Comparison of ENCODE assay signal across 22 mouse cellular contexts in the genomic region with DNA sequence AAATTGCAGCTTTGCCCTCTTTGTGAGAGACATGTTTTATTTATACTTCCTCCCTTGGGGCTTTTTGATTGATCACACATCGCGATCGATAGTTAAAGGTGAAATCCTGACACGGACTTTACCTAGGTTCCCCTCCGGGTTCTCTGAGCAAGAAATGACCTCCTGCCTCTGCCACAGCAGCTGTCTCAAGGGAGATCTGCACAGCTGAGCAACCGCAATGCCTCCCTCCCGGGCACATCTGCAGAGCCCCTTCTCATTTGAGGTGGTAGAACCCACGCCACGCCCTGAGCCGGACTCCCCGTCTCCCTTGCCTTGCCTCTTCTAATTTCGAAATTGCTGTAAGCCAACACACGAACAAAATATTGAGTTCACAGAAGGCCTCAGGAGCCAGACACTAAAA.
"Had no signal": no experiment of that assay in that cellular context is flagged by ENCODE, and none has a peak within 500 bp of the region (broad histone marks: within the 10 kb centered on the region; RNA-seq: fewer than 3 reads in every experiment).

No protein-coding gene starts in this region.

- H3K4me2 ChIP-seq: limb, embryonic 13.5 days; liver, embryonic 12.5 days; liver, embryonic 15.5 days; lung, embryonic 15.5 days; midbrain, embryonic 15.5 days; neural tube, embryonic 12.5 days had no signal

- H3K9me3 ChIP-seq: limb, embryonic 10.5 days; limb, embryonic 13.5 days; liver, embryonic 12.5 days; liver, embryonic 15.5 days; lung, embryonic 15.5 days; midbrain, embryonic 10.5 days; midbrain, embryonic 15.5 days; neural tube, embryonic 12.5 days had no signal

- H3K27me3 ChIP-seq: limb, embryonic 13.5 days; liver, embryonic 12.5 days; liver, embryonic 15.5 days; lung, embryonic 15.5 days; midbrain, embryonic 15.5 days; neural tube, embryonic 12.5 days had no signal

- H3K9ac ChIP-seq: limb, embryonic 13.5 days; liver, embryonic 12.5 days; liver, embryonic 15.5 days; lung, embryonic 15.5 days; midbrain, embryonic 15.5 days; neural tube, embryonic 12.5 days had no signal

- H3K27ac ChIP-seq: kidney, postnatal 0 days; layer of hippocampus, adult 2 months; limb, embryonic 10.5 days; limb, embryonic 13.5 days; liver, embryonic 12.5 days; liver, embryonic 15.5 days; lung, embryonic 15.5 days; macrophage; midbrain, embryonic 10.5 days; midbrain, embryonic 15.5 days; neural tube, embryonic 12.5 days; stomach, postnatal 0 days had no signal

- DNase-seq: kidney, adult 18-20 months; kidney, postnatal 25 days; layer of hippocampus, adult 9-11 months; liver; lung, adult 18-20 months; lung, postnatal 10 days; right cerebral cortex, postnatal 25 days; thymus, adult 2 months; thymus, postnatal 14 days; thymus, postnatal 4 days had no signal

- H3K4me3 ChIP-seq: layer of hippocampus, adult 2 months; limb, embryonic 10.5 days; limb, embryonic 13.5 days; liver, embryonic 12.5 days; liver, embryonic 15.5 days; lung, embryonic 15.5 days; midbrain, embryonic 10.5 days; midbrain, embryonic 15.5 days; neural tube, embryonic 12.5 days had no signal

- ATAC-seq: liver, embryonic 12.5 days; midbrain, embryonic 15.5 days had no signal

- H3K4me1 ChIP-seq: limb, embryonic 10.5 days; limb, embryonic 13.5 days; liver, embryonic 12.5 days; liver, embryonic 15.5 days; lung, embryonic 15.5 days; neural tube, embryonic 12.5 days had no signal

- H3K36me3 ChIP-seq: limb, embryonic 10.5 days; limb, embryonic 13.5 days; liver, embryonic 12.5 days; liver, embryonic 15.5 days; lung, embryonic 15.5 days; midbrain, embryonic 10.5 days; midbrain, embryonic 15.5 days; neural tube, embryonic 12.5 days had no signal
